Mouse (Mus musculus) MEL (cell line): ENCODE results near the gene Radil. TPM values are rescaled to one million over a fixed set of nuclear protein-coding genes. Genes with fewer than 3 reads are reported as not detected.

ENCODE experiments used
- DNase-seq: peaks from one replicate; pipeline ENCODE4 v3.0.0; 2011; ENCODE audit warnings: low read depth, low spot score
- H3K27ac ChIP-seq: 2 replicates; pipeline ENCODE4 v1.5.1; 2012; ENCODE audit warnings: low read depth, mild to moderate bottlenecking, control low read depth, low read length, moderate library complexity; ENCODE audit not compliant: control insufficient read depth
- H3K27me3 ChIP-seq, 2 experiments: fragments of 150-350 bp in 1 of 2; sonication (generic) in 1 of 2; 2 replicates each; pipeline ENCODE4 v1.6.1; 2012; ENCODE audit warnings: low read length in 2 of 2, mild to moderate bottlenecking in 2 of 2, improper control_type of control experiment in 1 of 2, moderate library complexity in 1 of 2; ENCODE audit not compliant: insufficient read depth in 2 of 2, control insufficient read depth in 1 of 2
- H3K36me3 ChIP-seq, 2 experiments: 2 replicates each; pipeline ENCODE4 v1.6.1; 2012 to 2014; ENCODE audit warnings: low read length in 2 of 2, improper control_type of control experiment in 1 of 2, inconsistent platforms in 1 of 2, mild to moderate bottlenecking in 1 of 2; ENCODE audit not compliant: insufficient read depth in 2 of 2, control insufficient read depth in 1 of 2
- H3K4me1 ChIP-seq, 2 experiments: fragments of 150-350 bp in 1 of 2; sonication (generic) in 1 of 2; 2 replicates each; pipeline ENCODE4 v1.6.1; 2012; ENCODE audit warnings: low read length in 2 of 2, improper control_type of control experiment in 1 of 2, mild to moderate bottlenecking in 1 of 2; ENCODE audit not compliant: insufficient read depth in 2 of 2, control insufficient read depth in 1 of 2
- H3K4me3 ChIP-seq, 2 experiments: fragments of 150-350 bp in 1 of 2; sonication (generic) in 1 of 2; 2 replicates each; pipeline ENCODE4 v1.5.1; 2012; ENCODE audit warnings: low read depth in 2 of 2, low read length in 2 of 2, mild to moderate bottlenecking in 2 of 2, moderate library complexity in 2 of 2, control low read depth in 1 of 2, improper control_type of control experiment in 1 of 2; ENCODE audit not compliant: control insufficient read depth in 1 of 2, insufficient read depth in 1 of 2
- H3K79me2 ChIP-seq: 2 replicates; pipeline ENCODE4 v1.6.1; 2012; ENCODE audit warnings: mild to moderate bottlenecking, low read length, moderate library complexity; ENCODE audit not compliant: control insufficient read depth, poor library complexity, insufficient read depth
- H3K9ac ChIP-seq: 2 replicates; pipeline ENCODE4 v1.6.1; 2012; ENCODE audit warnings: low read depth, mild to moderate bottlenecking, control low read depth, low read length, moderate library complexity; ENCODE audit not compliant: control insufficient read depth, poor library complexity, severe bottlenecking
- H3K9me3 ChIP-seq: fragments of 150-350 bp; sonication (generic); replicated peaks from 2 replicates; pipeline ENCODE4 v1.6.1; 2012; ENCODE audit warnings: mild to moderate bottlenecking, low read length, improper control_type of control experiment, moderate library complexity; ENCODE audit not compliant: insufficient read depth
- CHD1 ChIP-seq: IDR thresholded peaks from 2 replicates; pipeline ENCODE4 v1.6.1; 2012; ENCODE audit warnings: low read depth, mild to moderate bottlenecking, inconsistent platforms, low read length, improper control_type of control experiment
- CHD2 ChIP-seq: IDR thresholded peaks from 2 replicates; pipeline ENCODE4 v1.6.1; 2011; ENCODE audit warnings: low read length, improper control_type of control experiment
- CTCF ChIP-seq, 3 experiments: IDR thresholded peaks in 2 of 3; conservative IDR thresholded peaks in 1 of 3; 2 replicates each; pipeline ENCODE4 v1.5.1; 2011 to 2012; ENCODE audit warnings: low read length in 3 of 3, low read depth in 2 of 3, mild to moderate bottlenecking in 2 of 3, improper control_type of control experiment in 1 of 3, inconsistent platforms in 1 of 3, mixed read lengths in 1 of 3, moderate library complexity in 1 of 3; ENCODE audit not compliant: control insufficient read depth in 1 of 3, insufficient read depth in 1 of 3, poor library complexity in 1 of 3, severe bottlenecking in 1 of 3
- ELF1 ChIP-seq: IDR thresholded peaks from 2 replicates; pipeline ENCODE4 v1.6.1; 2014; ENCODE audit warnings: low read depth, mild to moderate bottlenecking, inconsistent platforms, low read length, improper control_type of control experiment, moderate library complexity
- GABPA ChIP-seq: IDR thresholded peaks from 2 replicates; pipeline ENCODE4 v1.6.1; 2012; ENCODE audit warnings: low read depth, mild to moderate bottlenecking, inconsistent platforms, low read length, improper control_type of control experiment, moderate library complexity
- GATA1 ChIP-seq: IDR thresholded peaks from 2 replicates; pipeline ENCODE4 v1.6.1; 2011; ENCODE audit warnings: low read depth, low read length, improper control_type of control experiment
- HCFC1 ChIP-seq: IDR thresholded peaks from 2 replicates; pipeline ENCODE4 v1.6.1; 2012; ENCODE audit warnings: low read depth, mild to moderate bottlenecking, inconsistent platforms, low read length, improper control_type of control experiment, moderate library complexity
- MAFK ChIP-seq: IDR thresholded peaks from 2 replicates; pipeline ENCODE4 v1.6.1; 2011; ENCODE audit warnings: low read depth, mild to moderate bottlenecking, low read length, improper control_type of control experiment, borderline replicate concordance
- MAX ChIP-seq: IDR thresholded peaks from 2 replicates; pipeline ENCODE4 v1.6.1; 2011; ENCODE audit warnings: low read length, improper control_type of control experiment
- MAZ ChIP-seq: IDR thresholded peaks from 2 replicates; pipeline ENCODE4 v1.6.1; 2012; ENCODE audit warnings: low read depth, mild to moderate bottlenecking, inconsistent platforms, low read length, improper control_type of control experiment
- MYB ChIP-seq: IDR thresholded peaks from 2 replicates; pipeline ENCODE4 v1.6.1; 2011; ENCODE audit warnings: mild to moderate bottlenecking, low read depth, low read length, improper control_type of control experiment
- NELFE ChIP-seq: IDR thresholded peaks from 2 replicates; pipeline ENCODE4 v1.6.1; 2011; ENCODE audit warnings: low read depth, low read length, improper control_type of control experiment
- NRF1 ChIP-seq: IDR thresholded peaks from 2 replicates; pipeline ENCODE4 v1.6.1; 2014; ENCODE audit warnings: low read depth, mild to moderate bottlenecking, inconsistent platforms, low read length, improper control_type of control experiment, moderate library complexity; ENCODE audit not compliant: poor library complexity, insufficient read depth, severe bottlenecking
- TAL1 ChIP-seq: IDR thresholded peaks from 2 replicates; pipeline ENCODE4 v1.6.1; 2012; ENCODE audit warnings: mild to moderate bottlenecking, inconsistent platforms, low read length, moderate library complexity, mixed read lengths
- TBP ChIP-seq: IDR thresholded peaks from 2 replicates; pipeline ENCODE4 v1.8.0; 2011; ENCODE audit warnings: low read depth, low read length, improper control_type of control experiment
- TCF12 ChIP-seq: IDR thresholded peaks from 2 replicates; pipeline ENCODE4 v1.6.1; 2014; ENCODE audit warnings: low read depth, mild to moderate bottlenecking, inconsistent platforms, low read length, improper control_type of control experiment, moderate library complexity
- ZC3H11A ChIP-seq: IDR thresholded peaks from 2 replicates; pipeline ENCODE4 v1.6.1; 2012; ENCODE audit warnings: low read depth, mild to moderate bottlenecking, inconsistent platforms, low read length, improper control_type of control experiment
- ZNF384 ChIP-seq: IDR thresholded peaks from 2 replicates; pipeline ENCODE4 v1.6.1; 2012; ENCODE audit warnings: low read depth, mild to moderate bottlenecking, inconsistent platforms, low read length, improper control_type of control experiment
- polyA plus RNA-seq, 2 experiments: library from polyadenylated mRNA; stranded (reverse) in 1 of 2; unstranded in 1 of 2; fragments of >175 nt in 1 of 2; fragments of >200 nt in 1 of 2; gene quantifications; 2 replicates each; pipeline versions ENCODE4 v1.2.1 to v1.2.4; 2012; ENCODE audit warnings: low replicate concordance in 2 of 2, low read depth in 1 of 2; ENCODE audit not compliant: insufficient read length in 2 of 2, insufficient read depth in 1 of 2, missing spikeins in 1 of 2
- total RNA-seq: library from RNA; depleted of rRNA; stranded (reverse); fragments of 300-350 nt; gene quantifications from 2 replicates; pipeline ENCODE4 v1.2.3, GENCODE M21; 2012

Gene Radil
- total and polyA plus RNA-seq, 3 experiments, result 0.07 to 0.27 TPM; not detected in 1

- no peaks in the 10 kb centered on the region for H3K79me2 ChIP-seq
- H3K36me3 ChIP-seq, result no peaks in the 10 kb centered on the region
- H3K4me1 ChIP-seq, result no peaks in the 10 kb centered on the region
- no peak overlapping the region for H3K9ac ChIP-seq
- H3K27ac ChIP-seq, result no peak overlapping the region
- H3K9me3 ChIP-seq, result no peaks in the 10 kb centered on the region
- H3K27me3 ChIP-seq, result no peaks in the 10 kb centered on the region
- TF ChIP-seq TCF12, result no peak
- TF ChIP-seq GABPA, result no peak
- TF ChIP-seq MAX, result no peak
- no peak for TF ChIP-seq MAFK
- no peak for TF ChIP-seq CHD2
- TF ChIP-seq ELF1, result no peak
- TF ChIP-seq MAZ, result no peak
- no peak for TF ChIP-seq ZNF384
- no peak for TF ChIP-seq GATA1
- TF ChIP-seq ZC3H11A, result no peak
- TF ChIP-seq, all 39 proteins: peak for 0
- DNase-seq, result no peak
- no peak overlapping the region for H3K4me3 ChIP-seq
These were observed 3.8 kb downstream of the Radil start for GRCm38 (mm10) chr5:142547066-142547465.

- no peak overlapping the region for H3K27ac ChIP-seq
- H3K36me3 ChIP-seq, result no peaks in the 10 kb centered on the region
- no peak for DNase-seq
- no peaks in the 10 kb centered on the region for H3K79me2 ChIP-seq
- TF ChIP-seq ELF1, result no peak
- TF ChIP-seq NELFE, result no peak
- no peak for TF ChIP-seq TAL1
- no peak for TF ChIP-seq CTCF (IDR thresholded peaks at IDR 0.05 in 2 of 3, conservative IDR thresholded peaks at IDR 0.05 in 1 of 3; ENCODE audit: control insufficient read depth in 1 of 3, insufficient read depth in 1 of 3, low read depth in 2 of 3, low read length in 3 of 3, poor library complexity in 1 of 3, severe bottlenecking in 1 of 3)
- no peak for TF ChIP-seq TBP
- no peak for TF ChIP-seq CHD1
- no peak for TF ChIP-seq MAZ
- TF ChIP-seq HCFC1, result no peak
- no peak for TF ChIP-seq NRF1
- no peak for TF ChIP-seq MYB
- no peak overlapping the region for H3K9ac ChIP-seq
- no peaks in the 10 kb centered on the region for H3K4me1 ChIP-seq
- H3K9me3 ChIP-seq, result no peaks in the 10 kb centered on the region
- H3K27me3 ChIP-seq, result no peaks in the 10 kb centered on the region
- H3K4me3 ChIP-seq, result no peak overlapping the region
These were observed 4.6 kb downstream of the Radil start for GRCm38 (mm10) chr5:142546344-142546743.
